Mouse (Mus musculus) heart, postnatal 10 days (tissue): ENCODE measurements around the gene Olfr317. TPM values are rescaled to one million over a fixed set of nuclear protein-coding genes. Genes with fewer than 3 reads are reported as not detected.
A peak's percentile ranks its signal among the peaks of the same experiment; 100 is the strongest.
"Not testable (repeated sequence)": the region's sequence is repeated elsewhere in the genome, so short reads cannot be mapped to it uniquely, and the experiment has no call there.

ENCODE experiments used
- DNase-seq, 2 experiments: peaks; one replicate each; pipeline ENCODE4 v3.0.0; 2021
- intact Hi-C: fragments of 180-260 bp; cut with DNase I; formaldehyde crosslinking; loops from one replicate; pipeline ENCODE4 v1.15.1; 2025
- total RNA-seq, 2 experiments: library from RNA; stranded (reverse); gene quantifications; 2 replicates each; pipeline ENCODE4 v1.2.3; 2021

Olfr317 gene
- total RNA-seq = not detected

- intact Hi-C loops = no loop called here
- no peak for DNase-seq
Observed at GRCm38 (mm10) chr11:58738792-58739262, at the start of gene Olfr317. Gene Olfr317 (minus strand): TSS chr11:58739212.

GRCm38 (mm10) chr11:58788346-58788745 is 49.3 kb upstream of the Olfr317 start:
- DNase-seq = no peak
- intact Hi-C loops = no loop called here

DNA sequence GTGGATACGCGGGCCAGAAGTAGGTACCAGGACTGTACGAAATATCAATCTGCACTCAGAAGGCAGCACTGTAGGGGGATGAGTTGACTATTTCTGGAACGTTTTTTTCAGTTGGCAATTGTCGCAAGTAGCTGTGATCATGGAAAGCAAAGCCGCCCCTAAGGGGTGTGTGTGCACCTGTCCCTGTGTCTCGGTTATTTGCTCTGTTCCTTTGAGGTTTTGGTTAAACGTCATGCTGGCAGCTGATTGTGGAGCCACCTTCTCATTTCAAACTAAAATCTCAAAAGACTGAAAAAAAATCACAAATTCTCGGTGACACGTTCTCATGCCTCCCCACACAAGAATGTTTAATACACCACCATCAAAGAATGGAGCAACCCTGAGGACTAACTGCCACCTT is 48.6 kb upstream of the Olfr317 start:
- intact Hi-C loops = no loop called here
- DNase-seq = no peak

GRCm38 (mm10) chr11:58784182-58784581 is 45.2 kb upstream of the Olfr317 start:
- no peak for DNase-seq
- intact Hi-C loops = no loop called here

DNA sequence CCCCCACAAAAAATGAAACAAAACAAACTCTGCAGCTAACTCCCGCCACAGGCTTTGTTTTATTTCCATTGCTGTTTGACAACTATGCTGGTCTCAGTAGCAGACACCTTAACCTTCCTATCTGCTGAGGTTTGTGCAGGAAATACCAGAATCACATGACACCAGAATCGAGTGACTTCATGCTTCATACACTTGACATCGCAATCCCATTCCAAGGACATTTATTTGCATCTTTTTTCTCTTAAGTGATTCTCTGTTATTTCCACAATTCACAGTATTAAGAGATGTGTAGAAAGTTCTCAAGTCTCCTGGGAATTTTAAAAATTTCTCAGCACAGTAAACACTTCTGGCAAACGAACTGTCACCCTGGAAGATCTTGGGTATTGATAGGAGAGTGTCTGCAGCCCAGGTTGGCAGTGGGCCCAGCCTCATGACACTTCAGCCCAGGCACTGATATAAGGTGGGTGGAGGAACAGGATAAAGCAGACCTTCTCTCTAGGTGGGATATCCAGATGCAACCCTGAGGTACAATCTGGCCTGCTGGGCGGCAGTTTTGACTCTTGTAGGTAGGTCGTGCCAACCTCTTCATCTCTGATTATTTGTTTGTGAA is 43.6 kb upstream of the Olfr317 start, which contains the start of gene Olfr314:
Olfr314 (plus strand) TSS at position 473 of the 610 bp plus-strand sequence.
- no peak for DNase-seq
- intact Hi-C loops = no loop called here

DNA sequence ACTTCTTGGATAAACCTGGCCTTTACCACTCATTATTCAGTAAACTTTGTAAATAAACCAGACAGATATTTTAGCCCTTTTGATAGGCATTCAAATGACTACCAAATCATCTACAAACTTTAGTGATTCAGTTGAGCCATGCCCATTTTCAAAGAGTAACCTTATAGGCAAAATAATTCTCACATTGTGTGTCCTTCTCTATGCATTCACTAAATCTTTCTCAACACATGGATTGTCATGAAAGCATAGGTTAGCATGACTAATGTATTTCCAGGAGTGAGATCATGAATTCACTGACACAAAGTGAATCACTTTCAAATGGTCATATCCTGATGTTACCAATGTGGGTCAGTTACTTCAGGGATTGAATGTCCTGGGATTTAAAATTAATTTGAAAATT is 33.9 kb upstream of the Olfr317 start, which contains the start of gene Olfr315:
Olfr315 (plus strand) TSS at position 301 of the 400 bp plus-strand sequence.
- intact Hi-C loops = no loop called here
- DNase-seq = no peak

DNA sequence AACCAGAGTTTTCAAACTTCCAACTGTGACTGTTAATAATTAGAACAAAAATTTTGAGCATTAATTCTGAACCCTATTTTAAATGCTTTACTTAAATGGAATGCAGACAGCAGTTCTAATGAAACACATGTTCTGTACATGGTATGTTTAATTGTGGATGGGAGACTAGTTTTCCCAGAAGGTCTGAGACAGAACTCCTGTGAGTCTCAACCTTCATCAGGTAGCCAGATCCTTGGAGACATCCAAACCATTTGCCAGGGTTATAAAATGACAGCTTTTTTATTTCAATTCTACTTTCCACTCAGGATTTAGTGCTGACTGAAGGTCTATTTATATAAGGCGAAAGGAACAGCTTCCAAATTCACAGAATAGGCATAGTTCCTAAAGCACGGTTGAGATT is 13.4 kb upstream of the Olfr317 start, which contains the start of gene Olfr316:
Olfr316 (plus strand) TSS at position 301 of the 400 bp plus-strand sequence.
- intact Hi-C loops = no loop called here
- no peak for DNase-seq

DNA sequence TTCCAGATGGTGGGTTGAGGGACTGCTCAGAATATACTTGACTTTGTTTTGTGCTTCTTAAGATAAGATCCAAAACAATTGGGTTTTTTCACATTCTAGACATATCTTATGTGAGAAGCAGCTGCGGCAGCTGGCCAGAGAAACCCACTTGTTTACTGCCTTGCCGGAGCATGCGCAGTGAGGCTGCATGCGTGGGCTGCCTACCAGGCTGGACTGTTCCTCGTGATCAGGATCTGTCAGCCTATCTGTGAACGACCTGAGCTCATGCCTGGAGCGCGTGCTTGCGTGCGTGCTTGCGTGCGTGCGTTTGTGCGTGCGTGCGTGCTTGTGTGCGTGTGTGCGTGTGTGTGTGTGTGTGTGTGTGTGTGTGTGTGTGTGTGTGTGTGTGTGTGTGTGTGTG is 12.1 kb upstream of the Olfr317 start:
- intact Hi-C loops, DNase-seq: not testable (repeated sequence)

DNA sequence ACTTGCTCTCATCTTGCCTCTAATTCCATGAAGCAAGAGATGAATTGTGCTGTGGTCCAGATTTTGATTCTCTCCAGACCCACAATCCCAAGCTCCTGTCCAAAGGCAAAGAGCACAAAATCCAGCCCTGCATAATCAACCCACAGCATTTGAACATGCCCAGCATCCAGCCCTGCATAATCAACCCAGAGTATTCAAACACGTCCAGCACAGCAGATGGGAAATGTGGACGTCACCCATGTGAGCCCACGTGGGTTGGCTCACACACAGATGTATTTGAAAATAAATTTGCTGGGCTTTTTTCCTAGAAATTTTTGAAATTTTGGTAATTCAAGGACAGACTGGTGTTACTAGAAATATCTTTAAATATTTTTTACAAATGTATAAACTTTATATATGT is 5.6 kb downstream of the Olfr317 start:
- peak; percentile 9 to 21 for DNase-seq
- intact Hi-C loops = no loop called here

- intact Hi-C loops, DNase-seq: not testable (repeated sequence)
Observed at GRCm38 (mm10) chr11:58727896-58728650, 10.9 kb downstream of the Olfr317 start.

DNA sequence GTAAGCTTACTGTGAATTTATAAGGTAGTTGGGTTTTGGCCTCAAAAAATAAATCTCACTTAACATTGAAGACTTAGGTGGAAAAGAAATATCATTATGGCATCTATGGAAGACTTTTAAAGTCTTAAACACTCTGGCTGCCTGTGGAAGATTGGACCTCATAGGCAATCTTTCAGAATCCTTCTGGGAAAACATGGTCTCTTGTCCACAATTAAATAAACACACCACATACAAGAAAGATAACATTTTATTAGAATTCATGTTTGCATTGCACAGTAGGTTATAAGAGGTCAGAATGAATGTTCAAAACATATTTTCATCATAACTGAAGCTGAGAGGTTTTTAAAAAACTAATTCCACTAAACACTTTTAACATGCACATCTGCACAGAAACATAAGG is 15.1 kb downstream of the Olfr317 start, which contains the start of gene Olfr318:
Olfr318 (minus strand) TSS at position 101 of the 400 bp plus-strand sequence.
- no peak for DNase-seq
- intact Hi-C loops = no loop called here

- no peak for DNase-seq
Observed at GRCm38 (mm10) chr11:58719701-58720100, 19.3 kb downstream of the Olfr317 start.

GRCm38 (mm10) chr11:58717723-58718122 is 21.3 kb downstream of the Olfr317 start:
- intact Hi-C loops, DNase-seq: not testable (repeated sequence)

More at GRCm38 (mm10) chr11:58719701-58720100, 19.3 kb downstream of the Olfr317 start:
- intact Hi-C loops = no loop called here

DNA sequence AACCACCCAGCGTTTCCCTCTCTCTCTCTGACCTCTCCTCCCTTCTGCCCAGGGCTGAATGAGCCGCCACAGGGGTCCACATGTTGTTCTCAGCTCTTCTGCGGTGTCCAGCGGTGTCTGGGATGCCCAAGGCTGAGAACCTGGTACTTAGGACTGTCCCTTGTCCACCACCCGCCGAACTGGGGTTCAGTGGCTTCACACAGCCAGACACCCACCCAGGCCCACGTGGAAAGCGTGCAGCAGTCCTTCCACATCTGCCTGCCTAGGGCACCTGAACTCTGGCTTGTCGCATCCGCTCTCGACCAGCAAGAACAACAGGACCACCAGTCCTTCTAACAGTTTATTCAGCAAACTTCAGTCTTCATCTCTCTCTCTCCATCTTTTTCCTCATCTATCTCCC is 29.9 kb downstream of the Olfr317 start:
- intact Hi-C loops = no loop called here
- no peak for DNase-seq

DNA sequence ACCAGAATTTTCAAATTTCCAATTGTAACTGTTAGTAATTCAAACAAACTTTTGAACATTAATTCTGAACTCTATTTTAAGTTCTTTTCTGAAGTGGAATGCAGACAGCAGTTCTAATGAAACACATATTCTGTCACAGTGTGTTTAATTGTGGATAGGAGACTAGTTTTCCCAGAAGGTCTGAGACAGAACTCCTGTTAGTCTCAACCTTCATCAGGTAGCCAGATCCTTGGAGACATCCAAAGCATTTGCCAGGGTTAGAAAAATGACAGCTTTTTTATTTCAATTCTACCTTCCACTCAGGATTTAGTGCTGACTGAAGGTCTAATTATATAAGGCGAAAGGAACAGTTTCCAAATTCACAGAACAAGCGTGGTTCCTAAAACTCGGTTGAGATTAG is 40.1 kb downstream of the Olfr317 start, which contains the start of gene Olfr319:
Olfr319 (plus strand) TSS at position 301 of the 400 bp plus-strand sequence.
- intact Hi-C loops = no loop called here
- no peak for DNase-seq

Other genes starting within 250 kb of the Olfr317 start
- not detected for gene Olfr332, start 246.7 kb downstream of the Olfr317 start, total RNA-seq
- gene Olfr331, start 236.6 kb downstream of the Olfr317 start, total RNA-seq = not detected
- not detected for gene Olfr330, start 204.4 kb downstream of the Olfr317 start, total RNA-seq
- gene Olfr329-ps, start 192.8 kb downstream of the Olfr317 start, total RNA-seq = not detected
- under 1 TPM in 1 of 2 experiments, not detected in 1; 0.07 TPM for gene Olfr328, start 183.6 kb downstream of the Olfr317 start, total RNA-seq
- not detected for gene Olfr224, start 168.7 kb downstream of the Olfr317 start, total RNA-seq
- not detected for gene Olfr325, start 161.5 kb downstream of the Olfr317 start, total RNA-seq
- not detected for gene Olfr324, start 144.1 kb downstream of the Olfr317 start, total RNA-seq
- under 1 TPM; 0.52 to 0.79 TPM for gene 2210407C18Rik, start 123.1 kb downstream of the Olfr317 start, total RNA-seq
- gene Olfr323, start 108.7 kb downstream of the Olfr317 start, total RNA-seq = not detected
- gene Trim58, start 98.7 kb downstream of the Olfr317 start, total RNA-seq = under 1 TPM in 1 of 2 experiments, not detected in 1; 0.12 TPM
- gene Olfr322, start 80.4 kb downstream of the Olfr317 start, total RNA-seq = not detected
- not detected for gene Olfr320, start 58.1 kb downstream of the Olfr317 start, total RNA-seq
- not detected for gene Olfr319, start 40.0 kb downstream of the Olfr317 start, total RNA-seq
- not detected for gene Olfr318, start 15.2 kb downstream of the Olfr317 start, total RNA-seq
- gene Olfr316, start 13.5 kb upstream of the Olfr317 start, total RNA-seq = not detected
- gene Olfr315, start 34.0 kb upstream of the Olfr317 start, total RNA-seq = not detected
- gene Olfr314, start 43.7 kb upstream of the Olfr317 start, total RNA-seq = not detected
- under 1 TPM in 1 of 2 experiments, not detected in 1; 0.67 TPM for gene Fam183b, start 62.7 kb upstream of the Olfr317 start, total RNA-seq
- not detected for gene Olfr313, start 75.8 kb upstream of the Olfr317 start, total RNA-seq
- gene Olfr312, start 90.0 kb upstream of the Olfr317 start, total RNA-seq = not detected
- gene Olfr311, start 100.0 kb upstream of the Olfr317 start, total RNA-seq = not detected
- 1 to 10 TPM; 2.3 to 3.5 TPM for gene Gm12258, start 107.9 kb upstream of the Olfr317 start, total RNA-seq
- 1 to 10 TPM; 3.5 to 3.9 TPM for gene 2810021J22Rik, start 128.0 kb upstream of the Olfr317 start, total RNA-seq
- 1 to 10 TPM; 5.2 to 6.1 TPM for gene Zfp39, start 165.0 kb upstream of the Olfr317 start, total RNA-seq
- under 1 TPM in 1 of 2 experiments, not detected in 1; 0.12 TPM for gene Btnl10, start 178.7 kb upstream of the Olfr317 start, total RNA-seq
- 100 to 1,000 TPM; 162 to 173 TPM for gene Rnf187, start 199.7 kb upstream of the Olfr317 start, total RNA-seq
- gene Hist3h2ba, start 209.7 kb upstream of the Olfr317 start, total RNA-seq = 10 to 100 TPM; 11.0 to 13.0 TPM
- 10 to 100 TPM; 33.2 to 36.7 TPM for gene Hist3h2a, start 215.5 kb upstream of the Olfr317 start, total RNA-seq
- gene Trim17, start 215.5 kb upstream of the Olfr317 start, total RNA-seq = under 1 TPM; 0.12 to 0.22 TPM
- gene Trim11, start 238.9 kb upstream of the Olfr317 start, total RNA-seq = 10 to 100 TPM; 19.9 to 20.8 TPM